Mouse (Mus musculus) myocyte (in vitro differentiated cells): ENCODE measurements around the gene Olfr1446. TPM values are rescaled to one million over a fixed set of nuclear protein-coding genes. Genes with fewer than 3 reads are reported as not detected.

ENCODE experiments used
- H3K27me3 ChIP-seq: one replicate; pipeline ENCODE4 v1.6.1; 2011; ENCODE audit not compliant: control insufficient read depth, insufficient read depth, insufficient read length
- H3K36me3 ChIP-seq: one replicate; pipeline ENCODE4 v1.6.1; 2011; ENCODE audit not compliant: control insufficient read depth, insufficient read depth
- H3K4me2 ChIP-seq: one replicate; pipeline ENCODE4 v1.6.1; 2011; ENCODE audit warnings: low read depth, control low read depth
- H3K4me3 ChIP-seq: one replicate; pipeline ENCODE4 v1.5.1; 2011; ENCODE audit warnings: mild to moderate bottlenecking, control low read depth, moderate library complexity
- H3K79me2 ChIP-seq: one replicate; pipeline ENCODE4 v1.6.1; 2011; ENCODE audit not compliant: control insufficient read depth, insufficient read depth
- H3ac ChIP-seq: one replicate; pipeline ENCODE4 v1.6.1; 2011; ENCODE audit not compliant: control insufficient read depth, insufficient read length
- CEBPB ChIP-seq: IDR thresholded peaks from 2 replicates; pipeline ENCODE4 v1.6.1; 2011; ENCODE audit warnings: mild to moderate bottlenecking, moderate library complexity; ENCODE audit not compliant: poor library complexity, insufficient read depth, severe bottlenecking
- E2F4 ChIP-seq: IDR thresholded peaks from one replicate; pipeline ENCODE4 v1.6.1; 2011; ENCODE audit warnings: mild to moderate bottlenecking, control low read depth, moderate library complexity; ENCODE audit not compliant: insufficient read depth
- MAX ChIP-seq: IDR thresholded peaks from one replicate; pipeline ENCODE4 v1.6.1; 2011; ENCODE audit warnings: low read depth, mild to moderate bottlenecking, control low read depth
- MYOD1 ChIP-seq, 3 experiments: IDR thresholded peaks; one replicate each; pipeline ENCODE4 v1.6.1; 2011; ENCODE audit warnings: control low read depth in 2 of 3, low read depth in 2 of 3, mild to moderate bottlenecking in 2 of 3, moderate library complexity in 1 of 3; ENCODE audit not compliant: insufficient read length in 2 of 3, control insufficient read depth in 1 of 3
- MYOG ChIP-seq, 3 experiments: IDR thresholded peaks; one replicate each; pipeline ENCODE4 v1.6.1; 2011; ENCODE audit warnings: control low read depth in 2 of 3, low read depth in 2 of 3, mild to moderate bottlenecking in 2 of 3; ENCODE audit not compliant: insufficient read length in 2 of 3, control insufficient read depth in 1 of 3, insufficient read depth in 1 of 3
- POLR2A ChIP-seq: IDR thresholded peaks from one replicate; pipeline ENCODE4 v1.6.1; 2011; ENCODE audit warnings: low read depth, mild to moderate bottlenecking, control low read depth, moderate library complexity; ENCODE audit not compliant: insufficient read length
- POLR2AphosphoS2 ChIP-seq: IDR thresholded peaks from one replicate; pipeline ENCODE4 v1.6.1; 2011; ENCODE audit warnings: low read depth, control low read depth; ENCODE audit not compliant: insufficient read length
- REST ChIP-seq: IDR thresholded peaks from one replicate; pipeline ENCODE4 v1.6.1; 2011; ENCODE audit warnings: mild to moderate bottlenecking, control low read depth, moderate library complexity; ENCODE audit not compliant: insufficient read depth, insufficient read length
- SRF ChIP-seq: IDR thresholded peaks from one replicate; pipeline ENCODE4 v1.6.1; 2011; ENCODE audit warnings: low read depth; ENCODE audit not compliant: control insufficient read depth, insufficient read length
- TCF12 ChIP-seq: IDR thresholded peaks from one replicate; pipeline ENCODE4 v1.6.1; 2011; ENCODE audit warnings: mild to moderate bottlenecking, control low read depth; ENCODE audit not compliant: poor library complexity, insufficient read depth, severe bottlenecking
- TCF3 ChIP-seq: IDR thresholded peaks from one replicate; pipeline ENCODE4 v1.6.1; 2011; ENCODE audit warnings: low read depth, control low read depth; ENCODE audit not compliant: insufficient read length
- USF1 ChIP-seq: IDR thresholded peaks from one replicate; pipeline ENCODE4 v1.6.1; 2011; ENCODE audit warnings: low read depth, mild to moderate bottlenecking, control low read depth, moderate library complexity
- polyA plus RNA-seq: library from polyadenylated mRNA; unstranded; fragments of >200 nt; fragmentation: generic; extraction: Trizol; gene quantifications from one replicate; pipeline ENCODE4 v1.2.1, GENCODE M21; 2012; ENCODE audit warnings: missing spikeins

Olfr1446 gene
- polyA plus RNA-seq, 1 experiment: not detected

- no peak for TF ChIP-seq TCF3
- no peak for TF ChIP-seq MYOG (IDR thresholded peaks at IDR 0.05; ENCODE audit: control insufficient read depth in 1 of 3, insufficient read depth in 1 of 3, insufficient read length in 2 of 3, low read depth in 2 of 3)
- TF ChIP-seq REST: no peak
- no peak for TF ChIP-seq POLR2AphosphoS2
- no peak for TF ChIP-seq E2F4
- TF ChIP-seq MYOD1 (IDR thresholded peaks at IDR 0.05; ENCODE audit: control insufficient read depth in 1 of 3, insufficient read length in 2 of 3, low read depth in 2 of 3): no peak
- no peak for TF ChIP-seq POLR2A
- no peak within 1 kb of the TSS for H3K4me3 ChIP-seq
- no peak within 1 kb of the TSS for H3K4me2 ChIP-seq
- H3K27me3 ChIP-seq: no peaks in the 10 kb centered on the region
- no peak within 1 kb of the TSS for H3ac ChIP-seq
- no peaks in the 10 kb centered on the region for H3K36me3 ChIP-seq
- H3K79me2 ChIP-seq: no peaks in the 10 kb centered on the region
These were observed 36.3 kb downstream of the Olfr1446 start, which contains the start of gene Olfr1444 for GRCm38 (mm10) chr19:12856983-12857382. Gene Olfr1444 (plus strand): TSS chr19:12857283.

DNA sequence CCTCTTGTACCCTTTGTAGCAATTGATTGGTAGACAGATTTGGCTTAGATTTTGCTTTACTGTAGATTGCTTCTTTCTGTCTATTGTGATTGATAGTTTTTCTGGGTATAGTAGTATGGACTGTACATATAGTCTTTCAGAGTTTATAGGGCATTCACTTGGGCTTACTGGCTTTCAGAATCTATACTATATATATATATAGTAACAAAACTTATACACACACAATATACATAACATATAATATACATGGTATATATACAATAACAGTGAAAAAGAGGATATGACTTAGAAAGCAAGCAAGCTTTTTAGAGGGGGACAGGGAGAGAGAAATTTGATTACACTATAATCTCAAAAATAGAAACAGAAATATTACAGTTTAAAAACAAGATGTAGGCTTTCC lies 46.9 kb downstream of the Olfr1446 start, which contains the start of gene Gm5244:
Gene Gm5244 (plus strand): TSS at position 301 of the 400 bp plus-strand sequence.
- Histone ChIP-seq H3K4me2 (no peak within 1 kb of the TSS), H3K27me3 (no peaks in the 10 kb centered on the region), H3K79me2 (no peaks in the 10 kb centered on the region), H3ac (no peak within 1 kb of the TSS), H3K4me3 (no peak within 1 kb of the TSS), H3K36me3 (no peaks in the 10 kb centered on the region)
- TF ChIP-seq TCF3 (no peak), USF1 (no peak), REST (no peak), MYOG (IDR thresholded peaks at IDR 0.05; ENCODE audit: control insufficient read depth in 1 of 3, insufficient read depth in 1 of 3, insufficient read length in 2 of 3, low read depth in 2 of 3) (no peak), MAX (no peak), CEBPB (no peak), MYOD1 (IDR thresholded peaks at IDR 0.05; ENCODE audit: control insufficient read depth in 1 of 3, insufficient read length in 2 of 3, low read depth in 2 of 3) (no peak), E2F4 (no peak), POLR2A (no peak), TCF12 (no peak), POLR2AphosphoS2 (no peak), SRF (no peak)

DNA sequence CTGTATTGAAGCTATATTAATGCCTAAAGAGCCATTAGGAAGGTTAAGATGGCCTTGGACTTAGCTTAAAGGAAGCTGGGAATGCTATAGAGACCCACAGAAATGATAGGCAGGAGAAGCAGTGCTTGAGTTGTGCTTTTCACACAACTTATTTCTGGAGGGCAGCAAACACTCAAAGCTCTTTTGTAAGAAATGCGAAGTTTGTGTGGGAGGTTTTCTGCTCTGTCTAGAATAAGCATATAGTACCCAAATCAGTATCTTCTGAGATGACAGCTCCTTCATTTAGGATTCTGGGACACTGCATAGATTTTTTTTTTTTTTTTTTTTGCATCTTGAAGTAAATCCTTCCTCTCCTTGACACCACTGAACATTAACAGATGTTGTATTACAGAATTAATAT lies 54.8 kb downstream of the Olfr1446 start:
- no peak overlapping the region for H3K4me3 ChIP-seq
- H3ac ChIP-seq: no peak overlapping the region
- no peaks in the 10 kb centered on the region for H3K79me2 ChIP-seq
- no peaks in the 10 kb centered on the region for H3K36me3 ChIP-seq
- no peak overlapping the region for H3K4me2 ChIP-seq
- TF ChIP-seq POLR2A: no peak
- H3K27me3 ChIP-seq: no peaks in the 10 kb centered on the region

Other genes starting within 250 kb of the Olfr1446 start
- gene Olfr1442, start 223.1 kb downstream of the Olfr1446 start, polyA plus RNA-seq: not detected
- gene Olfr1443, start 215.4 kb downstream of the Olfr1446 start, polyA plus RNA-seq: not detected
- gene Keg1, start 197.7 kb downstream of the Olfr1446 start, polyA plus RNA-seq: not detected
- 1.0 TPM for gene Cntf, start 127.9 kb downstream of the Olfr1446 start, polyA plus RNA-seq
- 28.9 TPM for gene Zfp91, start 97.4 kb downstream of the Olfr1446 start, polyA plus RNA-seq
- 0.18 TPM for gene Lpxn, start 97.3 kb downstream of the Olfr1446 start, polyA plus RNA-seq
- gene Gm5244, start 46.8 kb downstream of the Olfr1446 start, polyA plus RNA-seq: not detected
- gene Olfr1444, start 36.2 kb downstream of the Olfr1446 start, polyA plus RNA-seq: not detected
- gene Olfr1445, start 9.7 kb downstream of the Olfr1446 start, polyA plus RNA-seq: not detected
- gene Olfr1447, start 10.2 kb upstream of the Olfr1446 start, polyA plus RNA-seq: not detected
- not detected for gene Olfr1448, start 30.9 kb upstream of the Olfr1446 start, polyA plus RNA-seq
- not detected for gene Olfr1449, start 37.3 kb upstream of the Olfr1446 start, polyA plus RNA-seq
- gene Olfr1450, start 56.7 kb upstream of the Olfr1446 start, polyA plus RNA-seq: not detected
- gene Olfr1451, start 101.5 kb upstream of the Olfr1446 start, polyA plus RNA-seq: not detected
- gene Olfr1453, start 134.8 kb upstream of the Olfr1446 start, polyA plus RNA-seq: not detected
- gene Olfr1454, start 167.1 kb upstream of the Olfr1446 start, polyA plus RNA-seq: not detected
- gene Olfr1457, start 204.4 kb upstream of the Olfr1446 start, polyA plus RNA-seq: not detected
- not detected for gene Olfr1458, start 213.3 kb upstream of the Olfr1446 start, polyA plus RNA-seq